Mouse (Mus musculus): ENCODE data around the gene Cyb561d2.

DNA sequence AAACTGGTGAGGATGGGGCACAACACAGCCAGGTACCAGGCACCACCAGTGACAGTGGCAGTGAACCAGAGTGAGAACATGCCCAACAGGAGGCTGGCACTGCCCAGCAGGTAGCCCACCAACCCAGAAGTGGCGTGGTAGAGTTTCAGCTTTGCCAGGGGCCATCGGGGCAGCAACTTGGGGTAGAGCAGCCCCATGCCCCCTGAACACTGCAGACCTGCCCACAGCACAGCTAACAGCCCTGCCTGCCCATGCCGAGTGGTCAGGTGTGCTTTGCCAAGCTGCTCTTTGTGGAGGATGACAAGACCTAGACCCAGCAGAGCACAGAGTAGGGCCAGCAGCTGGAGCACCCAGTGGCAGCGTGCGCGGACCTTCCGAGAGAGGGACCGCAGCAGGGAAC lies 2.1 kb downstream of the Cyb561d2 start:
- no peak for TF ChIP-seq CTCF (IDR thresholded peaks at IDR 0.05; ENCODE audit: control insufficient read depth, insufficient read depth, insufficient replicate concordance, low read depth, low read length)
- peak; percentile 33; the same call in 1 of the 2 replicates for TF ChIP-seq POLR2A (IDR thresholded peaks at IDR 0.05; ENCODE audit: control insufficient read depth, low read depth, low read length)

All from testis, adult 2 months (tissue).